Comparison of ENCODE assay signal across 14 mouse cellular contexts in the genomic region with DNA sequence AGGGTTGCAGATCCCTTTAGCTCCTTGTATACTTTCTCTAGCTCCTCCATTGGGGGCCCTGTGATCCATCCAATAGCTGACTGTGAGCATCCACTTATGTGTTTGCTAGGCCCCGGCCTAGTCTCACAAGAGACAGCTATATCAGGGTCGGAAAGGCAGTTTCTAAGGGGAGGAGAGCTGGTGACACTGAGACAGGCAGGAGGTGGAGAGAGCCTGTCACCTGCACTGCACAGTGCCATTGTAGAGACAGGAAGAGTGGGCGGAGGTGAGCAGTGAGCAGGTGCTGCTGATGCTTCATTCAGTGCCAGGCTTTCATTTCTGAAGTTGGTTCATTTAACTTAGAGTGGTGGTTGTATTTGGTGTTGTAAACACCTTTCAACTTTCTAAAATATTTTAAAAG. TPM values are rescaled to one million over a fixed set of nuclear protein-coding genes. Genes with fewer than 3 reads are reported as not detected.
DNase-seq lines count a peak whose midpoint lies in the region; ATAC-seq lines count a peak whose summit lies in the region.
"Not testable (repeated sequence)": the region's sequence is repeated elsewhere in the genome, so short reads cannot be mapped to it uniquely, and the experiment has no call there.
"Had no signal": no experiment of that assay in that cellular context is flagged by ENCODE, and none has a peak within 500 bp of the region (broad histone marks: within the 10 kb centered on the region; RNA-seq: fewer than 3 reads in every experiment).

No protein-coding gene starts in this region.

- H3K9me3 ChIP-seq in midbrain, embryonic 11.5 days (ENCODE audit: control insufficient read depth, low read length) = not testable (repeated sequence)

- H3K4me3 ChIP-seq in midbrain, embryonic 11.5 days (ENCODE audit: low read depth, low read length) = not testable (repeated sequence)

- not testable (repeated sequence) for H3K36me3 ChIP-seq in midbrain, embryonic 11.5 days (ENCODE audit: control insufficient read depth, insufficient read depth, low read length)

- H3K4me1 ChIP-seq in midbrain, embryonic 11.5 days (ENCODE audit: control insufficient read depth, insufficient read depth, low read length) = not testable (repeated sequence)

- H3K4me2 ChIP-seq in midbrain, embryonic 11.5 days = not testable (repeated sequence)

- 97% methylated on average over 3 of the region's 3 CpGs for WGBS in midbrain, embryonic 11.5 days

- DNase-seq in heart, adult 11 months = peak; percentile 70
- DNase-seq in midbrain, embryonic 11.5 days (ENCODE audit: low spot score, missing footprints) = peak; percentile 26
- DNase-seq in spleen, postnatal 36 days (ENCODE audit: low spot score in 2 of 2) = peak; percentile 21 to 39
- DNase-seq in thymus, postnatal 0 days (ENCODE audit: low spot score) = peak; percentile 22
- peak; percentile 31 to 50 for DNase-seq in thymus, postnatal 36 days

- peak; percentile 91 for ATAC-seq in CD4-positive, CD25-positive, alpha-beta regulatory T cell, adult 4 months
- not testable (repeated sequence) for ATAC-seq in midbrain, embryonic 11.5 days (ENCODE audit: low FRiP score)

- H3K9ac ChIP-seq in midbrain, embryonic 11.5 days (ENCODE audit: low read length) = not testable (repeated sequence)

- H3K27me3 ChIP-seq in midbrain, embryonic 11.5 days (ENCODE audit: control insufficient read depth, insufficient read depth, low read length) = not testable (repeated sequence)

- not testable (repeated sequence) for H3K27ac ChIP-seq in midbrain, embryonic 11.5 days (ENCODE audit: low read depth, low read length)

RNA-seq across cellular contexts. Expression of gene Slain2, which starts 24.3 kb away (rescaled TPM):
- polyA plus RNA-seq in CD4-positive, CD25-positive, alpha-beta regulatory T cell, adult 4 months (2017; shearing (Covaris generic)) = 10 to 100 TPM in 1 of 2 experiments, 1 to 10 TPM in 1; 9.8 to 10.8 TPM
- polyA plus RNA-seq in midbrain, embryonic 11.5 days (2014; fragmentation: Nextera tagmentation; extraction: Ambion mirVana) = 27.5 and 28.2 TPM in 2 replicates
- 10.8 and 11.8 TPM in 2 replicates for polyA plus RNA-seq in thymus, postnatal 0 days (2015; fragmentation: Nextera tagmentation; extraction: Ambion mirVana)

RNA-seq across cellular contexts. Expression of gene Gm10135, which starts 36.1 kb away (rescaled TPM):
- not detected for polyA plus RNA-seq in CD4-positive, CD25-positive, alpha-beta regulatory T cell, adult 4 months (2017; shearing (Covaris generic))
- polyA plus RNA-seq in midbrain, embryonic 11.5 days (2014; fragmentation: Nextera tagmentation; extraction: Ambion mirVana) = not detected in 2 replicates
- polyA plus RNA-seq in thymus, postnatal 0 days (2015; fragmentation: Nextera tagmentation; extraction: Ambion mirVana) = not detected in 2 replicates
- polyA plus RNA-seq: cortical plate, adult 2 months; embryonic facial prominence, embryonic 12.5 days; forebrain, embryonic 11.5 days; forebrain, embryonic 15.5 days; heart, embryonic 10.5 days; heart, embryonic 14.5 days; hindbrain, embryonic 12.5 days; hindbrain, embryonic 16.5 days had no signal
